Mouse (Mus musculus): Measurements from ENCODE around the gene Kmt2d. TPM values are rescaled to one million over a fixed set of nuclear protein-coding genes. Genes with fewer than 3 reads are reported as not detected.

The Kmt2d gene
- polyA plus RNA-seq, 1 experiment, result 20.8 TPM

DNA sequence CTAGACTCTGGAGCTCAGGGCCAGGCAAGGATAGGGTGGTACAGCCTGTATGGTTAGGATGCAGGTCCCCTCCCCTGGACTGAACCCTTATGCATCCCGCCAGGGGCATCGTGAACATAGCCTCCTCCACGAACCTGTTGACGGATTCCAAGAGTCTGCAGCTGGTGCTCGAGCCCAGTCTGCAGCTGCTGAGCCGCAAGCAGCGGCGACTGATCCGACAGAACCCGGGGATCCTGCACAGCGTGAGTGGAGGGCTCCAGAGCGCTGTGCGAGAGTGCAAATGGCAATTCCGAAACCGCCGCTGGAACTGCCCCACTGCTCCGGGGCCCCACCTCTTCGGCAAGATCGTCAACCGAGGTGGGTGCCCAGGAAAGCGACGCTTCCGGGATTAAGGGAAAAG lies 80.2 kb downstream of the Kmt2d start:
- Histone ChIP-seq H3K27me3 (replicated peaks; ENCODE audit: control insufficient read depth, insufficient read depth, low read length) (peaks cover 12% of the 10 kb centered on the region), H3K4me3 (ENCODE audit: insufficient read depth, low read depth, low read length) (peak overlapping the region; percentile 12; the same call in 1 of the 2 replicates)
- under 1% methylated on average over 23 of the region's 23 CpGs for WGBS

DNA sequence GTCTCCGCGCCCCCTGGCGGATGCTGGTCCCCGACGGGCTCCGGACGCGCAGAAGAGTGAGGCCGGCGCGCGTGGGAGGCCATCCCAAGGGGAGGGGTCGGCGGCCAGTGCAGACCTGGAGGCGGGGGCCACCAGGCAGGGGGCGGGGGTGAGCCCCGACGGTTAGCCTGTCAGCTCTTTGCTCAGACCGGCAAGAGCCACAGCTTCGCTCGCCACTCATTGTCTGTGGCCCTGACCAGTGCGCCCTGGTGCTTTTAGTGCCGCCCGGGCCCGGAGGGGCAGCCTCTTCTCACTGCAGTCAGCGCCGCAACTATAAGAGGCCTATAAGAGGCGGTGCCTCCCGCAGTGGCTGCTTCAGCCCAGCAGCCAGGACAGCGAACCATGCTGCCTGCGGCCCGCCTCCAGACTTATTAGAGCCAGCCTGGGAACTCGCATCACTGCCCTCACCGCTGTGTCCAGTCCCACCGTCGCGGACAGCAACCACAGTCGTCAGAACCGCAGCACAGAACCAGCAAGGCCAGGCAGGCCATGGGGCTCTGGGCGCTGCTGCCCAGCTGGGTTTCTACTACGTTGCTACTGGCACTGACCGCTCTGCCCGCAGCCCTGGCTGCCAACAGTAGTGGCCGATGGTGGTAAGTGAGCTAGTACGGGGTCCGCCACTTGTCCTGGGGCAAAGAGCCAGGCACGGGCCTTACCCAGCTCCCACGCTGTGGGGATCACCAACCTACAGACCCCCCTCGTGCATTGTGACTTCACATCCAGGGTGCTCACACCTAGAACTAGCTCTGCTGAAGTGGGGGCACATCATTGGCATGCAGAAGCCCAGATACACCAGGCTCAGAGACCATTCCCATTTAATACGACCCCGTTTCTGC lies 81.1 kb downstream of the Kmt2d start, which contains the start of gene Wnt1:
Gene Wnt1 (plus strand): TSS at position 197 of the 875 bp plus-strand sequence.
- H3K4me1 ChIP-seq (ENCODE audit: control insufficient read depth, insufficient read depth, low read length), result 0 out of 2 replicates have a peak, but pooled peaks cover 3% of the 10 kb centered on the region
- H3K36me3 ChIP-seq (ENCODE audit: control insufficient read depth, insufficient read depth, low read length), result no peaks in the 10 kb centered on the region
- DNase-seq, result peak; percentile 50
- no peak within 1 kb of the TSS for H3K27ac ChIP-seq (ENCODE audit: insufficient read depth, low read depth, low read length)
- 0 out of 2 replicates have a peak within 1 kb of the TSS, but pooled peaks have one; percentile 12 for H3K4me3 ChIP-seq (ENCODE audit: insufficient read depth, low read depth, low read length)
- 3% methylated on average over 51 of the region's 51 CpGs for WGBS
- TF ChIP-seq CTCF (conservative IDR thresholded peaks at IDR 0.05; ENCODE audit: insufficient read depth, insufficient read length, low read depth, low read length) (peak; percentile 51; the same call in 1 of the 2 replicates), POLR2A (IDR thresholded peaks at IDR 0.05; ENCODE audit: low read depth, low read length) (no peak)
- peaks cover 12% of the 10 kb centered on the region for H3K27me3 ChIP-seq (replicated peaks; ENCODE audit: control insufficient read depth, insufficient read depth, low read length)

More for the DNA sequence above, 80.2 kb downstream of the Kmt2d start:
- H3K36me3 ChIP-seq (ENCODE audit: control insufficient read depth, insufficient read depth, low read length), result no peaks in the 10 kb centered on the region
- no peak overlapping the region for H3K27ac ChIP-seq (ENCODE audit: insufficient read depth, low read depth, low read length)
- no peak for TF ChIP-seq POLR2A (IDR thresholded peaks at IDR 0.05; ENCODE audit: low read depth, low read length)
- no peak for TF ChIP-seq CTCF (conservative IDR thresholded peaks at IDR 0.05; ENCODE audit: insufficient read depth, insufficient read length, low read depth, low read length)
- H3K4me1 ChIP-seq (ENCODE audit: control insufficient read depth, insufficient read depth, low read length), result 0 out of 2 replicates have a peak, but pooled peaks cover 3% of the 10 kb centered on the region
- DNase-seq, result no peak

DNA sequence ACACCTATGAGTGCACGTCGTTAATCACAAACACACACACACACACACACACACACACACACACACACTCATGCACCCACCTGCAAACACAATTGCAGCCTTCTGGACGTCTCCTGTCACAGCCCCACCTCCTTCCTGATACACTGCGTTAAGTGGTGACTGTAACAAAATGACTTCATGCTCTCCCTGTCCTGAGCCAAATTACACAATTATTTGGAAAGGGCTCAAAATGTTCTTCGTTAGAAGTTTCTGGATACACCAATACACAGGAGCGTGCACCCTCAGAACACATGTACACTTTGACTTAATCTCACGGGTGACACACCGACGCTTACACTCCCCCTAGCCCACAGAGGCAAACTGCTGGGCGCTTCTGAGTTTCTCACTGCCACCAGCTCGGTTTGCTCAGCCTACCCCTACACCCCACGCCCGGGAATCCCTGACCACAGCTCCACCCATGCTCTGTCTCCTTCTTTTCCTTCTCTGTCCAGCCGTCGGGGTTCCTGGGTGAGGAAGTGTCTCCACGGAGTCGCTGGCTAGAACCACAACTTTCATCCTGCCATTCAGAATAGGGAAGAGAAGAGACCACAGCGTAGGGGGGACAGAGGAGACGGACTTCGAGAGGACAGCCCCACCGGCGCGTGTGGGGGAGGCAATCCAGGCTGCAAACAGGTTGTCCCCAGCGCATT lies 81.9 kb downstream of the Kmt2d start:
- H3K27ac ChIP-seq (ENCODE audit: insufficient read depth, low read depth, low read length), result no peak overlapping the region
- no peak overlapping the region for H3K4me3 ChIP-seq (ENCODE audit: insufficient read depth, low read depth, low read length)
- peaks cover 12% of the 10 kb centered on the region for H3K27me3 ChIP-seq (replicated peaks; ENCODE audit: control insufficient read depth, insufficient read depth, low read length)
- TF ChIP-seq POLR2A (IDR thresholded peaks at IDR 0.05; ENCODE audit: low read depth, low read length) (no peak), CTCF (conservative IDR thresholded peaks at IDR 0.05; ENCODE audit: insufficient read depth, insufficient read length, low read depth, low read length) (no peak)
- 0 out of 2 replicates have a peak, but pooled peaks cover 3% of the 10 kb centered on the region for H3K4me1 ChIP-seq (ENCODE audit: control insufficient read depth, insufficient read depth, low read length)
- no peaks in the 10 kb centered on the region for H3K36me3 ChIP-seq (ENCODE audit: control insufficient read depth, insufficient read depth, low read length)
- no peak for DNase-seq
- 12% methylated on average over 24 of the region's 24 CpGs for WGBS

DNA sequence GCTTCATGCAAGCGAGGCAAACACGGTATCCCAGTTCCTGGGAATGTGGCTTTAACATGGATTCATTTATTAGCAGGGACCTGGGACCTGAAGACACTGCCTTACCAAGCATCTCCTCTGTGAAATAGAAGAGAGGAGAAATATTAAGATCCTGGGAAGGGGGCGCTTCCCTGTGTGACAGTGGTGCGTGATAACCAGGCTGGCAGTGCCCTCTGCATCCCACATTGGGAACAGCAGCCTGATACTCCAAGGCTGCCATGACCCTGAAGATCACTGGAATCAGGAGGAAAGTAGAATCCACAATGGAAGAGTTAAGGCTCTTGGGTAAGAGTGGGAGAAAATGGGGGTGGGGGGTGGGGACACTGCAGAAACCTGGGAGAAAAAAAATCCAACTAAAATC lies 83.1 kb downstream of the Kmt2d start:
- Histone ChIP-seq H3K36me3 (ENCODE audit: control insufficient read depth, insufficient read depth, low read length) (no peaks in the 10 kb centered on the region), H3K4me1 (ENCODE audit: control insufficient read depth, insufficient read depth, low read length) (0 out of 2 replicates have a peak, but pooled peaks cover 3% of the 10 kb centered on the region), H3K4me3 (ENCODE audit: insufficient read depth, low read depth, low read length) (no peak overlapping the region), H3K27ac (ENCODE audit: insufficient read depth, low read depth, low read length) (no peak overlapping the region), H3K27me3 (replicated peaks; ENCODE audit: control insufficient read depth, insufficient read depth, low read length) (peaks cover 12% of the 10 kb centered on the region)
- WGBS, result 34% methylated on average over 4 of the region's 4 CpGs
- TF ChIP-seq CTCF (conservative IDR thresholded peaks at IDR 0.05; ENCODE audit: insufficient read depth, insufficient read length, low read depth, low read length), result peak; percentile 52; the same call in 1 of the 2 replicates
- no peak for TF ChIP-seq POLR2A (IDR thresholded peaks at IDR 0.05; ENCODE audit: low read depth, low read length)
- no peak for DNase-seq

DNA sequence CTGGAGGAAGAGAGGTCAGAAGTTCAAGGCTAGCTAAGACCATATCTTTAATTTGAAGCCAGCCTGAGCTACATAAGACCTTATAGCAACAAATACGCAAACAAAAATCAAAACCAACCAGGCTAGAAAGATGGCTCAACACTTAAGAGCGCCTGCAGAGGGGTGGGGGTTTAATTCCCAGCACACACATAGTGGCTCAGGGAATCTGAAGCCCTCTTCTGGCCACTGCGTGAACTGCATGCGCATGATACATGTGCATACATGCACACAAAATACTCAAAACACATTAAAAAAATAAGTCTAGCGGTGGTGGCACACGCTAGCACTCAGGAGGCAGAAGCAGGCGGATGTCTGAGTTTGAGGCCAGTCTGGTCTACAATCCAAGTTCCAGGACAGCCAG lies 85.3 kb downstream of the Kmt2d start:
- no peak overlapping the region for H3K27ac ChIP-seq (ENCODE audit: insufficient read depth, low read depth, low read length)
- H3K27me3 ChIP-seq (replicated peaks; ENCODE audit: control insufficient read depth, insufficient read depth, low read length), result peaks cover 8% of the 10 kb centered on the region
- H3K4me1 ChIP-seq (ENCODE audit: control insufficient read depth, insufficient read depth, low read length), result no peaks in the 10 kb centered on the region
- 56% methylated on average over 7 of the region's 7 CpGs for WGBS
- no peaks in the 10 kb centered on the region for H3K36me3 ChIP-seq (ENCODE audit: control insufficient read depth, insufficient read depth, low read length)
- DNase-seq, result no peak
- no peak overlapping the region for H3K4me3 ChIP-seq (ENCODE audit: insufficient read depth, low read depth, low read length)
- TF ChIP-seq CTCF (conservative IDR thresholded peaks at IDR 0.05; ENCODE audit: insufficient read depth, insufficient read length, low read depth, low read length) (peak; percentile 42), POLR2A (IDR thresholded peaks at IDR 0.05; ENCODE audit: low read depth, low read length) (no peak)

Other genes with a start within 250 kb of the Kmt2d start
- 20.2 and 21.7 TPM in 2 replicates for gene Cacnb3, start 240.4 kb downstream of the Kmt2d start, polyA plus RNA-seq (2012; rRNA removed)
- 23.8 and 24.4 TPM in 2 replicates for gene Ddx23, start 208.3 kb downstream of the Kmt2d start, polyA plus RNA-seq (2012; rRNA removed)
- 2.2 and 2.8 TPM in 2 replicates for gene Rnd1, start 193.7 kb downstream of the Kmt2d start, polyA plus RNA-seq (2012; rRNA removed)
- gene Ccdc65, start 163.0 kb downstream of the Kmt2d start, polyA plus RNA-seq (2012; rRNA removed), result 0.42 and 0.60 TPM in 2 replicates
- 9.3 and 10.1 TPM in 2 replicates for gene Fkbp11, start 143.0 kb downstream of the Kmt2d start, polyA plus RNA-seq (2012; rRNA removed)
- gene Arf3, start 108.0 kb downstream of the Kmt2d start, polyA plus RNA-seq (2012; rRNA removed), result 114 and 143 TPM in 2 replicates
- gene Wnt10b, start 93.1 kb downstream of the Kmt2d start, polyA plus RNA-seq (2012; rRNA removed), result 0.22 and 0.25 TPM in 2 replicates
- gene Wnt1, start 81.3 kb downstream of the Kmt2d start, polyA plus RNA-seq (2012; rRNA removed), result 0.04 TPM in 1 of 2 replicates, not detected in the other
- gene Ddn, start 61.7 kb downstream of the Kmt2d start, polyA plus RNA-seq (2012; rRNA removed), result 12.1 and 12.3 TPM in 2 replicates
- 68.9 and 72.7 TPM in 2 replicates for gene Prkag1, start 39.7 kb downstream of the Kmt2d start, polyA plus RNA-seq (2012; rRNA removed)
- 6.4 and 7.1 TPM in 2 replicates for gene Rhebl1, start 23.3 kb upstream of the Kmt2d start, polyA plus RNA-seq (2012; rRNA removed)
- gene Dhh, start 27.3 kb upstream of the Kmt2d start, polyA plus RNA-seq (2012; rRNA removed), result 1.2 and 1.5 TPM in 2 replicates
- 36.1 and 50.2 TPM in 2 replicates for gene Lmbr1l, start 47.0 kb upstream of the Kmt2d start, polyA plus RNA-seq (2012; rRNA removed)
- 488 and 540 TPM in 2 replicates for gene Tuba1b, start 63.4 kb upstream of the Kmt2d start, polyA plus RNA-seq (2012; rRNA removed)
- 12.0 TPM in 1 of 2 replicates, not detected in the other for gene Gm49450, start 82.3 kb upstream of the Kmt2d start, polyA plus RNA-seq (2012; rRNA removed)
- gene Tuba1a, start 82.5 kb upstream of the Kmt2d start, polyA plus RNA-seq (2012; rRNA removed), result 121 and 131 TPM in 2 replicates
- 128 and 146 TPM in 2 replicates for gene Tuba1c, start 158.7 kb upstream of the Kmt2d start, polyA plus RNA-seq (2012; rRNA removed)
- 1.7 and 3.2 TPM in 2 replicates for gene Prph, start 184.0 kb upstream of the Kmt2d start, polyA plus RNA-seq (2012; rRNA removed)
- 0.29 and 0.33 TPM in 2 replicates for gene Troap, start 203.4 kb upstream of the Kmt2d start, polyA plus RNA-seq (2012; rRNA removed)
- gene C1ql4, start 216.6 kb upstream of the Kmt2d start, polyA plus RNA-seq (2012; rRNA removed), result 0.44 and 0.61 TPM in 2 replicates
- gene Dnajc22, start 222.0 kb upstream of the Kmt2d start, polyA plus RNA-seq (2012; rRNA removed), result 49.9 and 53.4 TPM in 2 replicates

Data from kidney, adult 2 months (tissue).